Mouse (Mus musculus): ENCODE results near the gene Hoxa1. TPM values are rescaled to one million over a fixed set of nuclear protein-coding genes. Genes with fewer than 3 reads are reported as not detected.

The Hoxa1 gene
- total and polyA plus RNA-seq, 3 experiments: 1.9 to 3.7 (median 3.2) TPM

- H3K36me3 ChIP-seq (replicated peaks in 1 of 2; ENCODE audit: control insufficient read depth in 1 of 2, insufficient read depth in 1 of 2, low read length in 1 of 2): peaks cover 0 to 3% of the 10 kb centered on the region in 2 experiments
- H3K4me2 ChIP-seq (ENCODE audit: insufficient read depth, low read depth, poor library complexity, severe bottlenecking): no peak overlapping the region
- no peak overlapping the region for H3K9ac ChIP-seq (ENCODE audit: insufficient read depth, low read depth)
- dilution Hi-C loops (cut with MboI; ENCODE audit: extremely low pct_ligation_motif_present, extremely low pct_unique_long_range_greater_than_20kb, low sequenced_read_pairs): no loop called here
- in situ Hi-C loops (cut with MboI; ENCODE audit: low pct_ligation_motif_present, low pct_unique_long_range_greater_than_20kb, low sequenced_read_pairs): no loop called here
- H3K27ac ChIP-seq (ENCODE audit: insufficient read depth, low read depth): no peak overlapping the region
- no peaks in the 10 kb centered on the region for H3K27me3 ChIP-seq (replicated peaks)
- no peaks in the 10 kb centered on the region for H3K79me2 ChIP-seq (replicated peaks; ENCODE audit: control insufficient read depth, extremely low read depth, insufficient read depth, poor library complexity, severe bottlenecking)
- no peak for TF ChIP-seq JUND (conservative IDR thresholded peaks at IDR 0.05; ENCODE audit: low read depth, low read length)
- peaks cover 9% of the 10 kb centered on the region for H3K9me3 ChIP-seq (replicated peaks; ENCODE audit: low read length)
- DNase-seq (ENCODE audit: extremely low read depth): no peak
- no peak overlapping the region for H3K4me3 ChIP-seq (replicated peaks in 1 of 3; ENCODE audit: low read depth in 2 of 3, low read length in 2 of 3, poor library complexity in 1 of 3)
- H3K4me1 ChIP-seq (ENCODE audit: control insufficient read depth in 1 of 2, insufficient read depth in 2 of 2): no peaks in the 10 kb centered on the region
Observed at GRCm38 (mm10) chr6:52176391-52176790, 18.3 kb upstream of the Hoxa1 start.

GRCm38 (mm10) chr6:52175864-52176263, 17.7 kb upstream of the Hoxa1 start:
- dilution Hi-C loops (cut with MboI; ENCODE audit: extremely low pct_ligation_motif_present, extremely low pct_unique_long_range_greater_than_20kb, low sequenced_read_pairs): no loop called here
- peaks cover 0 to 3% of the 10 kb centered on the region in 2 experiments for H3K36me3 ChIP-seq (replicated peaks in 1 of 2; ENCODE audit: control insufficient read depth in 1 of 2, insufficient read depth in 1 of 2, low read length in 1 of 2)
- no peak overlapping the region for H3K4me3 ChIP-seq (replicated peaks in 1 of 3; ENCODE audit: low read depth in 2 of 3, low read length in 2 of 3, poor library complexity in 1 of 3)
- H3K27me3 ChIP-seq (replicated peaks): no peaks in the 10 kb centered on the region
- no peaks in the 10 kb centered on the region for H3K79me2 ChIP-seq (replicated peaks; ENCODE audit: control insufficient read depth, extremely low read depth, insufficient read depth, poor library complexity, severe bottlenecking)
- no peak overlapping the region for H3K9ac ChIP-seq (ENCODE audit: insufficient read depth, low read depth)
- H3K9me3 ChIP-seq (replicated peaks; ENCODE audit: low read length): peaks cover 9% of the 10 kb centered on the region
- no peak for DNase-seq (ENCODE audit: extremely low read depth)
- no peak for TF ChIP-seq USF2 (conservative IDR thresholded peaks at IDR 0.05; ENCODE audit: low read depth, low read length)
- no peak overlapping the region for H3K4me2 ChIP-seq (ENCODE audit: insufficient read depth, low read depth, poor library complexity, severe bottlenecking)
- in situ Hi-C loops (cut with MboI; ENCODE audit: low pct_ligation_motif_present, low pct_unique_long_range_greater_than_20kb, low sequenced_read_pairs): no loop called here
- no peak overlapping the region for H3K27ac ChIP-seq (ENCODE audit: insufficient read depth, low read depth)
- no peaks in the 10 kb centered on the region for H3K4me1 ChIP-seq (ENCODE audit: control insufficient read depth in 1 of 2, insufficient read depth in 2 of 2)

DNA sequence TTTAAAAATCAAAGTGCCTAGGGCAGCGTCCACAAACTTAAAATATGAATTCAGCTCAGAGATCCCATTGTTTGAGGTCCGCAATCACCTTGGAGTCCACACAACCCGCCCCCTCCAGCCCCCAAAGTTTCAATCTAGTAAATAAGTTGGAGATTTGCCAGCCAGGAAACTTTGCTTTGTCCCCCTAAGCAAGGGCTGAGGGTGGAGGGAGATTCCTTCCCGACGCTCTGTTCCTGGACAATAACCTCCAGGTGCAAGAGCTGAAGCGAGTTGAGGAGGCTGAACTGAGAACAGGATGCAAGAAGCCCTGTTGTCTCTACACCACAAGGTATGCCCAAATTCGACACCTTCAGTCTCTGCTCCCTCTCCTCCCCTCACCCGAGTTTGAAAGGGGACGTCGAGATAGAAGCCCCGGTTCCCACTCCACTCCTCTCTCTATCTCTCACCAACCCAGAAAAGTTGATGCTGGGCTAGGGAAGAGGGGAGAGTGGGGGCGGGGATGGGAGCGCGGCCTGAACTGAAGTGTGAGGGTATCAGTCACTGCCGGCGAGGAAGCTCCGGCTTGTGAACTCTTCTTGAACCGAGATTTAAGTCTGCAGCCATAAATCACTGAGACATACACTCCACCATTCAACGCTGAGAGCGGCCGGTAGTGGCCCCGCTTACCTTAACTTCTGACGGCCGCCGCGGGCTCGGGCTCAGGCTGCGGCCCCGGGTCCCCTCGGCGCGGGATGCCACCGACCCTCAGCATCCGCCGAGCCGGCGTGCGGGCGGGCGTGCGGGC, 17.0 kb upstream of the Hoxa1 start:
- dilution Hi-C loops (cut with MboI; ENCODE audit: extremely low pct_ligation_motif_present, extremely low pct_unique_long_range_greater_than_20kb, low sequenced_read_pairs): no loop called here
- no peak overlapping the region for H3K9ac ChIP-seq (ENCODE audit: insufficient read depth, low read depth)
- no peaks in the 10 kb centered on the region for H3K27me3 ChIP-seq (replicated peaks)

GRCm38 (mm10) chr6:52173648-52174047, 15.5 kb upstream of the Hoxa1 start:
- no peak overlapping the region for H3K9ac ChIP-seq (ENCODE audit: insufficient read depth, low read depth)
- no peak for TF ChIP-seq MAFK (IDR thresholded peaks at IDR 0.05; ENCODE audit: insufficient replicate concordance, low read length)
- no peak for TF ChIP-seq BHLHE40 (IDR thresholded peaks at IDR 0.05; ENCODE audit: low read depth, low read length)
- TF ChIP-seq ZMIZ1 (IDR thresholded peaks at IDR 0.05; ENCODE audit: low read depth, low read length): no peak
- H3K4me1 ChIP-seq (ENCODE audit: control insufficient read depth in 1 of 2, insufficient read depth in 2 of 2): no peaks in the 10 kb centered on the region
- peaks cover 3 to 10% of the 10 kb centered on the region in 2 experiments for H3K36me3 ChIP-seq (replicated peaks in 1 of 2; ENCODE audit: control insufficient read depth in 1 of 2, insufficient read depth in 1 of 2, low read length in 1 of 2)
- H3K27me3 ChIP-seq (replicated peaks): no peaks in the 10 kb centered on the region
- H3K79me2 ChIP-seq (replicated peaks; ENCODE audit: control insufficient read depth, extremely low read depth, insufficient read depth, poor library complexity, severe bottlenecking): no peaks in the 10 kb centered on the region
- DNase-seq (ENCODE audit: extremely low read depth): no peak
- H3K4me2 ChIP-seq (ENCODE audit: insufficient read depth, low read depth, poor library complexity, severe bottlenecking): no peak overlapping the region
- in situ Hi-C loops (cut with MboI; ENCODE audit: low pct_ligation_motif_present, low pct_unique_long_range_greater_than_20kb, low sequenced_read_pairs): no loop called here
- no peak overlapping the region for H3K4me3 ChIP-seq (replicated peaks in 1 of 3; ENCODE audit: low read depth in 2 of 3, low read length in 2 of 3, poor library complexity in 1 of 3)
- dilution Hi-C loops (cut with MboI; ENCODE audit: extremely low pct_ligation_motif_present, extremely low pct_unique_long_range_greater_than_20kb, low sequenced_read_pairs): no loop called here
- peaks cover 9% of the 10 kb centered on the region for H3K9me3 ChIP-seq (replicated peaks; ENCODE audit: low read length)
- no peak overlapping the region for H3K27ac ChIP-seq (ENCODE audit: insufficient read depth, low read depth)

More for the DNA sequence above, 17.0 kb upstream of the Hoxa1 start:
- in situ Hi-C loops (cut with MboI; ENCODE audit: low pct_ligation_motif_present, low pct_unique_long_range_greater_than_20kb, low sequenced_read_pairs): no loop called here
- no peaks in the 10 kb centered on the region for H3K4me1 ChIP-seq (ENCODE audit: control insufficient read depth in 1 of 2, insufficient read depth in 2 of 2)
- no peak overlapping the region for H3K27ac ChIP-seq (ENCODE audit: insufficient read depth, low read depth)
- TF ChIP-seq MAFK (IDR thresholded peaks at IDR 0.05; ENCODE audit: insufficient replicate concordance, low read length) (no peak), MYC (IDR thresholded peaks at IDR 0.05; ENCODE audit: low read depth, low read length) (no peak)
- no peak overlapping the region for H3K4me2 ChIP-seq (ENCODE audit: insufficient read depth, low read depth, poor library complexity, severe bottlenecking)
- peaks cover 0 to 3% of the 10 kb centered on the region in 2 experiments for H3K36me3 ChIP-seq (replicated peaks in 1 of 2; ENCODE audit: control insufficient read depth in 1 of 2, insufficient read depth in 1 of 2, low read length in 1 of 2)
- DNase-seq (ENCODE audit: extremely low read depth): no peak
- H3K4me3 ChIP-seq (replicated peaks in 1 of 3; ENCODE audit: low read depth in 2 of 3, low read length in 2 of 3, poor library complexity in 1 of 3): no peak overlapping the region
- H3K9me3 ChIP-seq (replicated peaks; ENCODE audit: low read length): peaks cover 9% of the 10 kb centered on the region
- no peaks in the 10 kb centered on the region for H3K79me2 ChIP-seq (replicated peaks; ENCODE audit: control insufficient read depth, extremely low read depth, insufficient read depth, poor library complexity, severe bottlenecking)
